Mouse (Mus musculus) lung, postnatal 4 days (tissue): ENCODE measurements around the gene Dhfr.

ENCODE experiments used
- DNase-seq, 2 experiments: peaks; one replicate each; pipeline ENCODE4 v3.0.0; 2021

The Dhfr gene

DNA sequence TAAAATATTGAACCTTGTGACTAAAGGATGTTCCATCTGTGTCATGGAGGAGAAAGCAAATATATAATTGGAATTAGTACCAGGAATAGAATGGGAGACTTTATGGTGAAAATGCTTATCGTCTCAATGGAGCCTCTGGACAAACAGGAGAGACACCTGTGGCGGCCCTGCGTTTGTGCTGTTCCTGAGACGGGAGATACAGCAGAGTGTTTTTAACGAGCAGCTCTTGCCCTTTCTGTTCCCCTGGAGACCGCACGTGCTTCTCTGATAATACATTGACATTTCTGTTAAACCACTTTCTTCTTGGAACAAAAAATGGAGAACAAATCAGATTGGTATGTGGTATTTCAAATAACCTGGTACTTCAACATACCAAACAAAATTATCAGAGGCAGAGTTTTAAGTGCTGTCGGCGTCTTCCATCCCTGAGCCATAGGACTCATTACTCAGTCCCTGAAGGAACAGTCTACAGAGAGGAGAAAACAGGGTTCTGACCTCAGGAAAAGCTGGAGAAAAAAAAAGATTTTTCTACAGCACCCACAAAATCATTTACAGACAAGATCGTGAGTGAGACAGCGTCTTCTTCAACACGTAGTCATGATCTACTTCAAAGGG is 38.6 kb downstream of the Dhfr start:
- no peak for DNase-seq

DNA sequence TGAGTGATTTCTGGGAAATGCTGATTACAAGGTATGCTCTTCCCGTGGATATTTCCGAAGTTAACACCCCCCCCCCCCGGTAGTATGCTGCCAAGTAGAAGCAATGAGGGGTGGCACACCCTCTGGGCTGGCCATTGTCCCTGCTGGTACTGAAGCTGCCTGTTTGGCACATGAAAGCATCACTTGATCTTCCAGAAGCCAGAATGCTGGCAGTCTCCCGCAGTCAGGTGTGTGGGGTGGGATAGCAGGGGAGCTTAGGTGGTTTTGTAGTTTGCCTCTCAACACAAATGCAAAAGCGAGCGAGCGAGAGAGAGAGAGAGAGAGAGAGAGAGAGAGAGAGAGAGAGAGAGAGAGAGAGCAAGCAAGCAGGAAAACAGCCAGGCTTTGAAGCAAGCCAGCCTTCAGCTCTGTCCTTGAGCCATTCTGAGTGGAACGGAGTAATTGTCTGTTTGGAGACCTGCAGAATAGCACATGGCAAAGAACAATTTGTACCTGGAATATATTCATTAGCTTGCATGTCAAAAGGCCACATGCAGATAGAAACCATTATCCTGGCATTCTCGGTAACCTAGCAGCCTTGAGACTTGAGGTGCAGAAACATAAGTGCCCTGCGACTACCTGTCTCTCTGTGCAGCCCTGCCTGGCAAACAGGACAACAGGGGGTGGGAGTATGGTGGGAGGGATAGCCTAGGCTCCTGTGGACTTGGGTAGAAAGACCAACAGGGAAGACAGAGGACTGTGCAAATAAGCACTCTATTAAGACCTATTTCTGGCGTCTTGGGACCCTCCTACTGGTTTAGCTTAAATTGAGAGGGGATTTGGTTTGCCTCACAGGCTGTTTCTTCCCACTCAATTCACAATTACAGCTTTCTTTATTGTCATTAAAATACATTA is 44.2 kb downstream of the Dhfr start:
- DNase-seq = no peak

DNA sequence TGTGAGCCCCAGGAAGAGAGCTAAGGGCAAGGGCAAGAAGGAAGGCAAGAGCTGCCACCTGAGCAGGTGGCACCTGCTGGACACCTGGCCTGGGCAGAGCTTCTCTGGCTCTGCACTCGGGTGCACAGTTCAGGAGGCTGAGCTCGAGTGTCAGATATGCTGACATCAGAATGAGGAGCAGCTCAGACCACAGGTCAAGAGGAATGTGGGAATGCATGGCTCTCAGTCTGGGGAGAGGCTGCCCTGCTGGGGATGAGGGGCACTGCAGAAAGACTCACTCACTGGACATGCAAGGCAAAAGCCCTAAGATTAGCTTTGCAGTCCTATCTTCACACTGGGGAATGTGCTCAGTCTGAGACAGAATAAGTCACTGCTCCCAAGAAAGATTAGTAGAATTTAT is 47.5 kb downstream of the Dhfr start:
- peak in 1 of 2 experiments; percentile 23 for DNase-seq

DNA sequence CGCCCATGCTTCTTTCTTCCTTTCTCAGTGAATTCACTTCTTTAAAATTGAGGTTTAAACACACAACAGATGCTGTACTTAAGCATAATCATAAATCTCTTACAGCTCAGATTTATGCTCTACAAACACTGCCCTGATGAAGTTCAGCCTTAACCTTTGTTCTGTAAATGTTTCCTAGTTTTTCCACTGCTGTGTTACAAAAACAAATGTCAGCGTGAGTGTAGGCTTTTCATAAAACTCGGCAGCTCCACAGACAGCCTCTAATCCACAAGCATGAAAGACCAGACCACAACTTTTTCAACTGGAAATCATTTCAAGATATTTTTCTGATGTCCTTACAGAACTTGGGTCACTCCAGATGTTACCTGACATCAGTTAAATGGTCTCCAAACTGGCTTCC is 49.0 kb downstream of the Dhfr start:
- DNase-seq = no peak

DNA sequence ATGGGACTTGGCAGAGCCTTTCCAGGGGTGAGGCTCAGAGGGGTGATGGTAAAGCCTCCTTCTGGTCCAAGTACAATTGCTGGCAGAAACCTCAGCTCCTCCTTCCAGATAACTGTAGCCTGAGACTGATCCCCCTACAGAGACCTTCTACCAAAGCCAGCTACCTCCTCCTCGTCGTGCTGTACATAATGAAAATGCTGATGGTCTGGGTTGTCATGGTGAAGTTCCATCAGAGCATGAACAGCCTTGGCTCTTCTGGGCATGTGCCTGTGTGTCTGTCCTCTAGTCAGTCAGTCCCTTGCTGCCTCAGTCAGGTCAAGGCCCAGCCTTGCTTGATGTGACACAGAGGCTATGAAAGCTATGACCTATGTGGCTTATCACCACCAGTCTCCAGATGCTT is 56.0 kb downstream of the Dhfr start:
- DNase-seq = no peak

DNA sequence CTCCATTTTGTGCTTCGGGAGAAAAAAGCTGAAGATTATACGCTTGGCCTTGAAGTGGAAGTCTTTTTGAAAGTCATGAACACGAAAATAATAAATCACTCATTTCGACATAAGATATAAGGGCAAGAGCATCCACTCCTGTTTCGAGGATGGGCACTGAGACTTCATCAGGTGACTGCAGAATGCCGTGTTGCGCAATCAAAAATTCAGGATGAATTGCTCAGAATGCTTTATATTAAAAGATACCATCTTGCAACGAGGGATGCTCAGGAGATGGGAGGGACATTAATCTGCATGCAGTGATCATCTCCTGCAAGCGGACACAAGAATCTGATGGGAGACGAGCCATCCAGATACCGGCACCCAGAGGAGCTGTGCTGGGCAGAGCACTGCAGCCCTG is 65.1 kb downstream of the Dhfr start:
- no peak for DNase-seq

DNA sequence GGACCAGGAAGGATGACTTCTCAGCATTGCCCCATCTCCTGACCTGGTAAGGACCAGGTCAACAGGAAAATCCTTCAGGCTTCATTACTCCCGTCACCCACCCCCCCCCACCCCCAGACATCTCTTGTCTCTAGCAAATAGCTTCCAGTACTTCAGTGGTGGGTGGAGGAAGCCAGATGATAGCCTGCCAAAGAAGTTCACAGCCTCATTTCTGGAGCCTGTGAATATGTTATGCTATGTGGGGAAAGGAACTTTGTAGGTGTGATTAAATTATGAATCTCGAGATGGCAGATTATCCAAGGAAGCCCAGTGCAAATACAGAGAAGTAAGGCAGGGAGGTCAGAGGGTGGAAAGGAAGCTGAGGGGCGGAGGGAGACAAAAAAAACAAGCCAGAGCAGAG is 69.2 kb downstream of the Dhfr start:
- DNase-seq = no peak

DNA sequence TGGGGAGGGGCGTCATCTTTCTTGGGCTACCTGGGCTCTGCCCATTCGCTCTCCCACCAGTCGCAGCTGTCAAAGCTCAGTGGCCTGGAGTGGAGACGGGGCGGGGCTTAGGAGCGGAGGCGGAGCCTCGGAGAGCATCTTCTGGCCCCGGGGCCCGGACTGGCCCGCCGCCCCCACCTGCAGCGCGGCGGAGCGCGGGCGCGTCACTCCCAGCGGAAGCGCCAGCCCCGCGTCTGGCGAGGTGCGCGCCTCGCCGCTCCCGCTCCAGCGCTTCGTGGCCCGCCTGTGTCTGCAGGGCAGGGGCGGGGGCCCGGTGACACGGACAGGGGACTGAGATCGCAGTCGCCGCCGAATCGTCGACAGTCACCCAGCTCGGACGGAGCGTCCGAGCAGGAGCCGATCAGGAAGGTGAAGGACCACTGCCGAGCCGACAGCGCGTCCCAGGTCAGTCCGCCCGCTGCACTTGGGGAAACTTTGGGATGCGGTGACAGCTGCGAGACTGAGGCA is 71.3 kb downstream of the Dhfr start, which contains the start of gene Ankrd34b:
Ankrd34b (plus strand) TSS at position 139 of the 507 bp plus-strand sequence.
- peak; percentile 43 to 48 for DNase-seq

DNA sequence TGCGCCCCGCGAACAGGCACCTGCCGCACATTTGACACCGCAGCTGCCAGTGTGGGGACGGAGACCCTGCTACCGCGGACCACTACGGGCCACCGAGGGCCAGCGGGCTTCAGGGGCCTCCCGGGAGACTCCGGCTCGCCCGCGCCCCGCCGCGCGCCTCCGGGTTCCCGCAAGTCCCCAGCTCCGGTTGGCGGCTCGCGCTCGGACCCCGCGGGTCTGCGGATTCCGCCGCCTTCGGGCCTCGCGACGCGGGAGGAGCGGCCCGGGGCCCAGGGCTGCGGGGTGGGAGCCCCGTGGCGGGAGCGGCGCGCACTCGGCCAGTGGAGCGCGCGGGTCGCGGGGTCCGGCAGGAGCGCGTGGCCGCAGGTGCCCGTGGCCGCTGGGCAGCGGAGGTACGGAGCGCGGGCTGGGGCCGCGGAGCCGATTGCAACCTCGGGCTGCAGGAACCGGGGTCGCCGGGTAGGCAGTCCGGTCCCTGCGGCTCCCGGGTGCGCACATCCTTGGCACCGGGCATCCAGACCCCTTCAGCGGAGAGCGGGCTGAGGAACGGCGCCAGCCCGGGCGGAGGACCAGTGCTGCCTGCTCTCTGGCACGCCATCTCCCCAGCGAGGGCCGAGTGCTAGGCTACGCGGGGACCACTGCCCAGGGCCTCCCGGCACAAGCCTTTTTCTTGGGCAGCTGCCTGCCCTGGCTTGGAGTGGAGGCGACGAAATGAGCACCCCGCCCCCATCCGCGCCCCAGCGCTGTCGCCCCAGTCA is 71.9 kb downstream of the Dhfr start:
- DNase-seq = peak; percentile 6 to 26

DNA sequence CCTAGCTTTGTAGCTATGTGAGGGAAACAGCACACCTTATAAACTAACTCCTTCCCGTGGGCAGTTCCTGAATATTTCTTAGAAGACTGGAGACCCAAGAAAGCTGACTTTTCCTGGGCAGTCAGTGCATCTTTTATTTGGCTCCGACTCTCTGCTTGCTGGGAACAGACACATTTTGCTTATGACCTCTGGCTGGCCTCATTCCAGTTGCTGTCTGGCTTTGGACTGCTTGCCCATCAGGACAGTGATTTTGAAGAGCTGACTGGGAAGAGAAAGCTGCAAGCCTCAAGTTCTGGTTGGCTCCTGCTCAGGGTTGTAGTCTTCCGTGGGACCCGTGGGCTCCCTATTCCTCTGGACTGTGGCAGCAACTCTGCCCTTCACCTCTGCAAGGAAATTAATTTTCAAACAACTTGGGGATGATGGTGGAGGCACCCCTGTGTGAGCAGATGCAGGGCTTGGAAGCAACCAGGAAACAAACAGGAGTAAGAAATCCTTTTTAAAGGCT is 72.9 kb downstream of the Dhfr start:
- DNase-seq = peak; percentile 19 to 41
